Mouse (Mus musculus): ENCODE measurements around the gene Naaa. TPM values are rescaled to one million over a fixed set of nuclear protein-coding genes. Genes with fewer than 3 reads are reported as not detected.
A peak's percentile ranks its signal among the peaks of the same experiment; 100 is the strongest.

Naaa gene
- 21.8 and 26.7 TPM in 2 replicates for polyA plus RNA-seq (2012; rRNA removed)

GRCm38 (mm10) chr5:92277437-92278394 lies at the start of gene Naaa:
Gene Naaa (minus strand): TSS chr5:92278170.
- Histone ChIP-seq H3K4me1 (ENCODE audit: control insufficient read depth, insufficient read depth, low read length) (no peaks in the 10 kb centered on the region; the same call in 1 of the 2 replicates), H3K27ac (ENCODE audit: insufficient read depth, low read depth, low read length) (peak within 1 kb of the TSS; percentile 79), H3K36me3 (ENCODE audit: control insufficient read depth, insufficient read depth, low read length) (no peaks in the 10 kb centered on the region), H3K4me3 (ENCODE audit: insufficient read depth, low read depth, low read length) (peak within 1 kb of the TSS; percentile 91), H3K27me3 (replicated peaks; ENCODE audit: control insufficient read depth, insufficient read depth, low read length) (no peaks in the 10 kb centered on the region)
- TF ChIP-seq CTCF (conservative IDR thresholded peaks at IDR 0.05; ENCODE audit: insufficient read depth, insufficient read length, low read depth, low read length) (peak; percentile 61), POLR2A (IDR thresholded peaks at IDR 0.05; ENCODE audit: low read depth, low read length) (peak; percentile 34)
- WGBS, result 3% methylated on average over 54 of the region's 54 CpGs
- DNase-seq, result peak; percentile 95

- Histone ChIP-seq H3K4me1 (ENCODE audit: control insufficient read depth, insufficient read depth, low read length) (0 out of 2 replicates have a peak, but pooled peaks cover 2% of the 10 kb centered on the region), H3K27me3 (replicated peaks; ENCODE audit: control insufficient read depth, insufficient read depth, low read length) (no peaks in the 10 kb centered on the region; the same call in 1 of the 2 replicates), H3K36me3 (ENCODE audit: control insufficient read depth, insufficient read depth, low read length) (no peaks in the 10 kb centered on the region), H3K4me3 (ENCODE audit: insufficient read depth, low read depth, low read length) (no peak overlapping the region), H3K27ac (ENCODE audit: insufficient read depth, low read depth, low read length) (no peak overlapping the region)
- WGBS, result 70% methylated on average over 6 of the region's 6 CpGs
- TF ChIP-seq CTCF (conservative IDR thresholded peaks at IDR 0.05; ENCODE audit: insufficient read depth, insufficient read length, low read depth, low read length) (no peak), POLR2A (IDR thresholded peaks at IDR 0.05; ENCODE audit: low read depth, low read length) (no peak)
- DNase-seq, result no peak
These were observed 49.4 kb upstream of the Naaa start for GRCm38 (mm10) chr5:92327367-92327766.

GRCm38 (mm10) chr5:92323264-92323663 lies 45.3 kb upstream of the Naaa start:
- Histone ChIP-seq H3K4me1 (ENCODE audit: control insufficient read depth, insufficient read depth, low read length) (peaks cover 6% of the 10 kb centered on the region; the same call in 1 of the 2 replicates), H3K36me3 (ENCODE audit: control insufficient read depth, insufficient read depth, low read length) (no peaks in the 10 kb centered on the region), H3K27ac (ENCODE audit: insufficient read depth, low read depth, low read length) (peak overlapping the region; percentile 62; the same call in 1 of the 2 replicates), H3K4me3 (ENCODE audit: insufficient read depth, low read depth, low read length) (no peak overlapping the region), H3K27me3 (replicated peaks; ENCODE audit: control insufficient read depth, insufficient read depth, low read length) (no peaks in the 10 kb centered on the region; the same call in 1 of the 2 replicates)
- DNase-seq, result peak; percentile 68
- WGBS, result 55% methylated on average over 5 of the region's 5 CpGs
- TF ChIP-seq POLR2A (IDR thresholded peaks at IDR 0.05; ENCODE audit: low read depth, low read length), result no peak

GRCm38 (mm10) chr5:92322612-92323011 lies 44.6 kb upstream of the Naaa start:
- no peak overlapping the region for H3K27ac ChIP-seq (ENCODE audit: insufficient read depth, low read depth, low read length)

GRCm38 (mm10) chr5:92321631-92322400 lies 43.8 kb upstream of the Naaa start:
- Histone ChIP-seq H3K4me1 (ENCODE audit: control insufficient read depth, insufficient read depth, low read length) (peaks cover 6% of the 10 kb centered on the region; the same call in 1 of the 2 replicates), H3K4me3 (ENCODE audit: insufficient read depth, low read depth, low read length) (no peak overlapping the region), H3K27me3 (replicated peaks; ENCODE audit: control insufficient read depth, insufficient read depth, low read length) (no peaks in the 10 kb centered on the region), H3K27ac (ENCODE audit: insufficient read depth, low read depth, low read length) (peak overlapping the region; percentile 35), H3K36me3 (ENCODE audit: control insufficient read depth, insufficient read depth, low read length) (no peaks in the 10 kb centered on the region)
- DNase-seq, result peak; percentile 47
- 42% methylated on average over 8 of the region's 8 CpGs for WGBS
- no peak for TF ChIP-seq POLR2A (IDR thresholded peaks at IDR 0.05; ENCODE audit: low read depth, low read length)
- TF ChIP-seq CTCF (conservative IDR thresholded peaks at IDR 0.05; ENCODE audit: insufficient read depth, insufficient read length, low read depth, low read length), result peak; percentile 16; the same call in 1 of the 2 replicates

More at GRCm38 (mm10) chr5:92322612-92323011, 44.6 kb upstream of the Naaa start:
- WGBS, result 80% methylated on average over 4 of the region's 4 CpGs
- Histone ChIP-seq H3K4me3 (ENCODE audit: insufficient read depth, low read depth, low read length) (no peak overlapping the region), H3K4me1 (ENCODE audit: control insufficient read depth, insufficient read depth, low read length) (peaks cover 6% of the 10 kb centered on the region; the same call in 1 of the 2 replicates), H3K36me3 (ENCODE audit: control insufficient read depth, insufficient read depth, low read length) (no peaks in the 10 kb centered on the region), H3K27me3 (replicated peaks; ENCODE audit: control insufficient read depth, insufficient read depth, low read length) (no peaks in the 10 kb centered on the region; the same call in 1 of the 2 replicates)
- peak; percentile 23 for DNase-seq
- TF ChIP-seq POLR2A (IDR thresholded peaks at IDR 0.05; ENCODE audit: low read depth, low read length), result no peak
- no peak for TF ChIP-seq CTCF (conservative IDR thresholded peaks at IDR 0.05; ENCODE audit: insufficient read depth, insufficient read length, low read depth, low read length)

GRCm38 (mm10) chr5:92318596-92318995 lies 40.6 kb upstream of the Naaa start:
- 91% methylated on average over 14 of the region's 14 CpGs for WGBS
- TF ChIP-seq POLR2A (IDR thresholded peaks at IDR 0.05; ENCODE audit: low read depth, low read length), result no peak
- no peak overlapping the region for H3K27ac ChIP-seq (ENCODE audit: insufficient read depth, low read depth, low read length)

More at GRCm38 (mm10) chr5:92318596-92318995, 40.6 kb upstream of the Naaa start:
- no peak overlapping the region for H3K4me3 ChIP-seq (ENCODE audit: insufficient read depth, low read depth, low read length)
- H3K27me3 ChIP-seq (replicated peaks; ENCODE audit: control insufficient read depth, insufficient read depth, low read length), result no peaks in the 10 kb centered on the region
- peaks cover 6% of the 10 kb centered on the region; the same call in 1 of the 2 replicates for H3K4me1 ChIP-seq (ENCODE audit: control insufficient read depth, insufficient read depth, low read length)
- no peaks in the 10 kb centered on the region for H3K36me3 ChIP-seq (ENCODE audit: control insufficient read depth, insufficient read depth, low read length)
- DNase-seq, result no peak
